Mouse (Mus musculus): Measurements from ENCODE around the gene Tex13a.

Tex13a gene

DNA sequence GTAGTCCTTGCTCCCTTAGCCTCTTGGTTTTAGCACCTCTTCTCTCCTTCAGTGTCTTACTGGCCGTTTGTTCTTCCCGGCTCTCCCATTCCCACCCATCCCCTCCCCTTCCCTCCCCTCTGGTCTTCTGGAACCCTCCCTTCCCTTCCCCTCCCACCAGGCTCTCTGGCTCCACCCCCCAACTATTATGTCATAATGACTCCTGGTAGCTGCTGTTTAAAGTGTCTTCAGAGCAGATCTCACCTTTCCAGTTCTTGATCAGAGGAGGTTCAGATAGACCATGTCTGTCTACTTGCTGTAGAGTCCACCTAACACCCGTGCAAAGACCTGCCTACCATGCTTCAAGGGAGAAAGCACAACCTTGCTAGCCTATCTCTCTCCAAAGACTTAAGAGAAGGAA lies at the start of gene Tex13a:
Gene Tex13a (minus strand): TSS at position 101 of the 400 bp plus-strand sequence.
- DNase-seq = no peak

DNA sequence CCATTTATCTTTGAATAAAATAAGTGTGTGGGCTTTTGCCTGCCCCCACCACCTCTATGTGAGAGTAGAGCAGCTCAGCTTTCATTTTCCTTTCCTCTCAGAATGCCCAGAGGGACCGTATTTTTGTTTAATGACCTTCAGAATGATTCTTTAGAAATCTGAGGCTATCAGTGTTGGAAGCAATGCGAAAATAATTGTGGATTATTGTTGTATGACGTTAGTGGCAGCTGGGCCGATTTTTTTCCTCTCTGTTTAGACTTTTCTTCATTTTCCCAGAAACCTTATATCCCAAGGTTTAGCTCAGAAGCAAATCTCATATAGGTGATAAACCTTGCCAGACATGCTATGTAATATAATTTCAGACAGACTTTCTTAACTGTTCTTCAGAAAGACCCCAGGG lies 25.2 kb upstream of the Tex13a start:
- DNase-seq = peak; percentile 12

GRCm38 (mm10) chrX:138170146-138170545 lies 39.2 kb downstream of the Tex13a start:
- peak; percentile 35 for DNase-seq

Data from embryo, embryonic 11 days (tissue).